25 mouse cellular contexts compared by ENCODE assay signal in genomic region chr16:52077901-52078300, GRCm38 (mm10). TPM values are rescaled to one million over a fixed set of nuclear protein-coding genes. Genes with fewer than 3 reads are reported as not detected.
DNase-seq lines count a peak whose midpoint lies in the region; ATAC-seq and TF ChIP-seq lines count a peak whose summit lies in the region.
"Had no signal": no experiment of that assay in that cellular context is flagged by ENCODE, and none has a peak within 500 bp of the region (broad histone marks: within the 10 kb centered on the region; RNA-seq: fewer than 3 reads in every experiment).

No protein-coding gene starts in this region.

- no peak for ATAC-seq in intestine, postnatal 0 days
- ATAC-seq in intestine, embryonic 15.5 days, result no peak
- no peak for ATAC-seq in liver, postnatal 0 days
- no peak for ATAC-seq in hindbrain, embryonic 16.5 days
- ATAC-seq: activated CD4-positive, CD25-positive, alpha-beta regulatory T cell, adult 4 months; forebrain, embryonic 15.5 days; inflammation-experienced regulatory T-cells, adult 6 months; Patski had no signal

- peaks cover 7% of the 10 kb centered on the region; the same call in 1 of the 2 replicates for H3K4me1 ChIP-seq in intestine, postnatal 0 days (replicated peaks; ENCODE audit: control insufficient read depth, insufficient read depth, low read length)
- H3K4me1 ChIP-seq in intestine, embryonic 15.5 days (replicated peaks), result peaks cover 4% of the 10 kb centered on the region
- H3K4me1 ChIP-seq in liver, postnatal 0 days (ENCODE audit: insufficient read depth), result peaks cover 31% of the 10 kb centered on the region
- peaks cover 8% of the 10 kb centered on the region for H3K4me1 ChIP-seq in hindbrain, embryonic 16.5 days (ENCODE audit: control insufficient read depth, insufficient read depth, low read depth, low read length)

- no peak overlapping the region for H3K4me3 ChIP-seq in intestine, postnatal 0 days (ENCODE audit: low read depth, low read length)
- H3K4me3 ChIP-seq in intestine, embryonic 15.5 days (replicated peaks), result no peak overlapping the region
- no peak overlapping the region for H3K4me3 ChIP-seq in liver, postnatal 0 days (ENCODE audit: low read depth, low read length)
- H3K4me3 ChIP-seq in hindbrain, embryonic 16.5 days (ENCODE audit: low read length), result no peak overlapping the region
- H3K4me3 ChIP-seq: embryonic facial prominence, embryonic 15.5 days; erythroblast, embryonic 14.5 days; forebrain, embryonic 10.5 days; forebrain, embryonic 15.5 days; heart, embryonic 13.5 days; hindbrain, embryonic 15.5 days had no signal

- no peaks in the 10 kb centered on the region for H3K27me3 ChIP-seq in intestine, postnatal 0 days (replicated peaks; ENCODE audit: control insufficient read depth, insufficient read depth, low read length)
- no peaks in the 10 kb centered on the region for H3K27me3 ChIP-seq in intestine, embryonic 15.5 days (replicated peaks)
- H3K27me3 ChIP-seq in liver, postnatal 0 days (ENCODE audit: insufficient read depth, low read length), result no peaks in the 10 kb centered on the region
- H3K27me3 ChIP-seq in hindbrain, embryonic 16.5 days (replicated peaks; ENCODE audit: control insufficient read depth, insufficient read depth, low read length), result no peaks in the 10 kb centered on the region
- H3K27me3 ChIP-seq: CH12.LX; embryonic facial prominence, embryonic 15.5 days; forebrain, embryonic 15.5 days; heart, embryonic 13.5 days; hindbrain, embryonic 15.5 days; Patski had no signal

- no peak for TF ChIP-seq CTCF in intestine, postnatal 0 days (IDR thresholded peaks at IDR 0.05; ENCODE audit: low read depth)
- TF ChIP-seq CTCF in liver, postnatal 0 days (IDR thresholded peaks at IDR 0.05; ENCODE audit: low read depth), result no peak

- peak overlapping the region; percentile 77; the same call in 1 of the 2 replicates for H3K27ac ChIP-seq in intestine, postnatal 0 days (ENCODE audit: low read depth, low read length)
- no peak overlapping the region for H3K27ac ChIP-seq in intestine, embryonic 15.5 days
- peak overlapping the region; percentile 86 for H3K27ac ChIP-seq in liver, postnatal 0 days (ENCODE audit: low read depth)
- no peak overlapping the region for H3K27ac ChIP-seq in hindbrain, embryonic 16.5 days (ENCODE audit: low read depth, low read length)
- H3K27ac ChIP-seq: embryonic facial prominence, embryonic 15.5 days; forebrain, embryonic 10.5 days; forebrain, embryonic 15.5 days had no signal

- H3K4me2 ChIP-seq in intestine, postnatal 0 days (replicated peaks; ENCODE audit: low read depth), result no peak overlapping the region
- H3K4me2 ChIP-seq in intestine, embryonic 15.5 days (replicated peaks), result no peak overlapping the region
- H3K4me2 ChIP-seq in liver, postnatal 0 days (ENCODE audit: low read depth, low read length), result no peak overlapping the region
- no peak overlapping the region for H3K4me2 ChIP-seq in hindbrain, embryonic 16.5 days (ENCODE audit: low read length)
- H3K4me2 ChIP-seq: embryonic facial prominence, embryonic 15.5 days; forebrain, embryonic 15.5 days; heart, embryonic 13.5 days; hindbrain, embryonic 15.5 days had no signal

- 49% methylated on average over 4 of the region's 4 CpGs for WGBS in intestine, postnatal 0 days
- 68% methylated on average over 4 of the region's 4 CpGs for WGBS in intestine, embryonic 15.5 days
- WGBS in liver, postnatal 0 days (ENCODE audit: insufficient replicate concordance), result 63% methylated on average over 4 of the region's 4 CpGs
- 60% methylated on average over 4 of the region's 4 CpGs for WGBS in hindbrain, embryonic 16.5 days

- H3K9ac ChIP-seq in intestine, postnatal 0 days (ENCODE audit: low read depth, low read length), result no peak overlapping the region
- H3K9ac ChIP-seq in intestine, embryonic 15.5 days, result no peak overlapping the region
- no peak overlapping the region for H3K9ac ChIP-seq in liver, postnatal 0 days (replicated peaks)
- H3K9ac ChIP-seq in hindbrain, embryonic 16.5 days (ENCODE audit: low read depth, low read length), result no peak overlapping the region
- H3K9ac ChIP-seq: embryonic facial prominence, embryonic 15.5 days; forebrain, embryonic 15.5 days; heart, embryonic 13.5 days; hindbrain, embryonic 15.5 days had no signal

- no peak for TF ChIP-seq EP300 in liver, postnatal 0 days (IDR thresholded peaks at IDR 0.05; ENCODE audit: low read depth)

- peak; percentile 74 for DNase-seq in heart, adult 11 months
- no peak for DNase-seq in heart, postnatal 10 days
- no peak for DNase-seq in liver, postnatal 0 days
- no peak for DNase-seq in liver
- DNase-seq: adrenal gland, adult 2 months; adrenal gland, postnatal 25 days; cerebellum, adult 11 months; cerebellum, adult 8-10 months; cerebellum, postnatal 14 days; embryo, embryonic 11 days; gastrocnemius, postnatal 36 days; kidney, adult 18-20 months had no signal

- H3K36me3 ChIP-seq in intestine, postnatal 0 days (ENCODE audit: control insufficient read depth, insufficient read depth), result no peaks in the 10 kb centered on the region
- no peaks in the 10 kb centered on the region for H3K36me3 ChIP-seq in intestine, embryonic 15.5 days
- H3K36me3 ChIP-seq in liver, postnatal 0 days (replicated peaks; ENCODE audit: insufficient read depth, low read length), result no peaks in the 10 kb centered on the region
- no peaks in the 10 kb centered on the region for H3K36me3 ChIP-seq in hindbrain, embryonic 16.5 days (ENCODE audit: control insufficient read depth, insufficient read depth, low read length)
- H3K36me3 ChIP-seq: embryonic facial prominence, embryonic 15.5 days; forebrain, embryonic 15.5 days; heart, embryonic 13.5 days; hindbrain, embryonic 15.5 days had no signal

- intact Hi-C loops in heart, postnatal 10 days (cut with DNase I), result no loop called here

- H3K9me3 ChIP-seq in intestine, postnatal 0 days (ENCODE audit: control insufficient read depth), result no peaks in the 10 kb centered on the region
- no peaks in the 10 kb centered on the region for H3K9me3 ChIP-seq in intestine, embryonic 15.5 days
- H3K9me3 ChIP-seq in liver, postnatal 0 days (ENCODE audit: low read length), result no peaks in the 10 kb centered on the region
- H3K9me3 ChIP-seq in hindbrain, embryonic 16.5 days (ENCODE audit: control insufficient read depth, low read length), result no peaks in the 10 kb centered on the region
- H3K9me3 ChIP-seq: embryonic facial prominence, embryonic 15.5 days; forebrain, embryonic 10.5 days; forebrain, embryonic 15.5 days; heart, embryonic 13.5 days; hindbrain, embryonic 15.5 days had no signal

RNA-seq across cellular contexts. Expression of gene Cblb, which starts 46.9 kb away (rescaled TPM):
- total RNA-seq in heart, postnatal 10 days (2021), result 10 to 100 TPM; 18.0 to 18.7 TPM
- 3.7 and 4.4 TPM in 2 replicates for polyA plus RNA-seq in intestine, postnatal 0 days (2015; fragmentation: Nextera tagmentation; extraction: Ambion mirVana)
- polyA plus RNA-seq in intestine, embryonic 15.5 days (2015; fragmentation: Nextera tagmentation; extraction: Ambion mirVana), result 6.4 and 7.0 TPM in 2 replicates
- 2.0 and 2.1 TPM in 2 replicates for polyA plus RNA-seq in liver, postnatal 0 days (2015; fragmentation: Nextera tagmentation; extraction: Ambion mirVana)
- 8.0 and 11.3 TPM in 2 replicates for polyA plus RNA-seq in hindbrain, embryonic 16.5 days (2015; fragmentation: Nextera tagmentation; extraction: Ambion mirVana)

Comparison
In these comparisons a context has a peak if more than half of its experiments do, and no peak if none do; other contexts are left out.
1. H3K27ac ChIP-seq: peak in intestine, postnatal 0 days (single experiment) and liver, postnatal 0 days (single experiment); none in intestine, embryonic 15.5 days (single experiment) and hindbrain, embryonic 16.5 days (single experiment).